Mouse (Mus musculus) spleen, adult 18-20 months (tissue): ENCODE data around the gene Flrt2.
"Not testable (repeated sequence)": the region's sequence is repeated elsewhere in the genome, so short reads cannot be mapped to it uniquely, and the experiment has no call there.

Source experiments
- DNase-seq, 2 experiments: peaks; one replicate each; pipeline ENCODE4 v3.0.0; 2022; ENCODE audit warnings: mixed read lengths in 2 of 2

Gene Flrt2

GRCm38 (mm10) chr12:95691961-95692767 lies at the start of gene Flrt2:
Gene Flrt2, plus strand, starts transcription at chr12:95692226.
- no peak for DNase-seq

DNA sequence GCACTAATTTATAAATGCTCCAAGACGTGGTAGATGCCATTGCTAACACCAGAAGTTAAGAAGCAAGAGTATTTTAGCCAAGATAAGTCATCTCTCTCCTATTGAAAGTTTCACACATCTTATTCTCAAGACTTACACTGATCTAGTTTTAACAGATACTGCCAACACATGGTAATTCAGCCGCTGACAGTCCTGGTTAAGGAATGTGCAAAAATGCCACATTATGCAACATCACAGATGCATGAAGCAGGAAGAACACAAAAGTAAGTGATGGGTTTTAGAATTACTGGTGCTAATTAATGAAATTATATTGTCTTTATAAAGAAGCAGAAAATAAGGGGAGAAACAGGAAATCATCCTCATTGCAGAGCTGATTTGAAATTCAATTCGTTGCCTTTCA lies 49.8 kb upstream of the Flrt2 start:
- DNase-seq: no peak

GRCm38 (mm10) chr12:95647179-95647578 lies 44.8 kb upstream of the Flrt2 start:
- DNase-seq: not testable (repeated sequence)

DNA sequence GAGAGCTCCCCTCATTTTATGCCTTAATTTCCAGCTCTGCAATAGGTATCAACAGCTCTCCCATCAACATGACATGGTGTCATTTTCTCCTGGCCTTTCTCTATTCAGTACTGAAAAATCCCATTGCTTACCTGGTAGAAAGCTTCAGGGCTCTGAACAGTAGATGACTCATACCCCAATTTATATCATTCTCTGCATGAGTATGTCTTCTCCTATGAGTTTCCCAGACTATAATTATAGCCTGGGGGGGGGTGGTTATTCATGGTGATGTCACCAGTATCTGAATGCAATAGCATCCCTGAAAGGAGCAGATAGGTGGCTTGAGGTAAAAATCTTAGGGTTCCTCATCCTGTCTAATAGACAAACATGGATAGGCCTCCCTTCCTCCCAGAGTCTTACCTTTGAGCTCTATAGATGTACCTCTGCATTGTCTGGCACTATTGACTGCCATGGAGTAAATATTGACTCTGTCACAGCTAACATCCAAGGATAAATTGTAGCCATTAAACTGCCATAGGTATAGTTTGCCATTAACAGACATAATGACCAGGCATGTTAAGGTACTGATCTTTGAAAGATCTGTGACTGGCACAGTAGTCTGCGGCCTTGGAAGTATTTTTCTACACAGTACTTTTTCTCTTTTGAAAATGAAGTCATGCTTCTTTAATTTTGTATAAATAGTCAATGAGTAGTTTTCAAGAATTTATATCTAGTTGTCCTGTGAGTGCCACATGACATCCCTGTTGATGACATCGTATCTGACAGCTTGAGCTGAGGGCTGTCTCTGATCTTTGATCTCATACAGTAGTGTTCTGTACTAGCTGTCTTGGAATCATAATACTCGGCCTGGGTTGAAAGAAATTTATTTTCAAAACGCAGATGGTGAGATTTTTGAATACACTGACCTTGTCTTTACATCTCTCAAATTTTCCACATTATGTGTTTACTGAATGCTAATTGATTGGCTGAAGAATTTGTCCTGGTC lies 39.6 kb upstream of the Flrt2 start:
- no peak for DNase-seq

DNA sequence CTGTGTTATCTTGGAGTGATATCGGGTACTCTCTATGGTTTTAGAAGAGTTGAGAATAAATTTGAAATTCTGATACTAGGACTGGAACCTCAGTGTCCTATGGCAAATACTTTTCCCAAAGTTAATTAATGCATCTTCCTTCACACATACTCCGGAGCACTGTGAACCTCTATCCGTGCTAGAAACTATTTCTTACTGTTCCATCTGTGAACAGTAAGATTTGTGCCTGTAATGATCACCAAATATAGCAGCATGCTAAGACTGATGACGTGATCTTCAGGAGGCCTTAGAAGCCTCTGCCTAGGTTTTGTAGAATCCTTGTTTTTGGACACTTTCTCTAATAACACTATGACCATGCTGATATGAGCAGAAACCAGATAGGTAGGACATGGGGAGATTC lies 35.4 kb upstream of the Flrt2 start:
- DNase-seq: no peak

DNA sequence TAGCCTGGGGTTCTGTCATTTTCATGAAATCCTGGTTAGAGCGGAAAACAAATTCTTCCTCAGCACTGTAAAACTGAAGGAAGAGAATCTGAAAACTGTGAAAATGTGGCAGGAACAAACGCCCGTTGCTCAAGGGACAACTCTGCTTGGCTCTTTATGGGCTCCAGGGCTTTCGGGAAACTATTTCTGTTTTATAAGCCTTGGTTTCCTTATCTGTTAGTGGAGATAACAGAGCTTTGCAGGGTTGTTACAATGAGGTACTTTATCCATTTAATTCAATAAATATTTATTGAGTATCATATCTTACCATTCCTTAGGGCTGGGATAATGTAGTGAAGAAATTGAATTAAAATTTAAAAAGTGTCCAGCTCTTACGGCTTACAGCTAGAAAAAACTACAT lies 24.7 kb upstream of the Flrt2 start:
- DNase-seq: no peak

DNA sequence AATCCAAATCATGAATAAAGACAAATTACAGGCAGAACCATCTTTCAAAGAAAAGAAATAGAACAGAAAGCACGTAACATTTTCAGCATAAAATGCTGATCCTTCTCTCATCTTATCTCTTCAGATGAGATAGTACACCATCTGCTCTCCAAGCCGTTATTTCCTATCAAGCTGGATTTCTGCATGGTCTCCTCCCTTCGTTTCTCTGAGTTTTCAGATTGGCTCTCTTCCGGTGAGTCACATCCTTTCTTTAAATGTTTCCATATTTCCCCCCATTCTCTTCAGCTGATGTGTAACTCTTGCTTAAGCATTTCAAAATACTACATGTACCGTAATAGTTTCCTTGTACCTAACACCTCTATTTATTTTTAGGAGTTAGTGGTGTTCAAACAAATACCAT lies 16.3 kb upstream of the Flrt2 start:
- DNase-seq: no peak

DNA sequence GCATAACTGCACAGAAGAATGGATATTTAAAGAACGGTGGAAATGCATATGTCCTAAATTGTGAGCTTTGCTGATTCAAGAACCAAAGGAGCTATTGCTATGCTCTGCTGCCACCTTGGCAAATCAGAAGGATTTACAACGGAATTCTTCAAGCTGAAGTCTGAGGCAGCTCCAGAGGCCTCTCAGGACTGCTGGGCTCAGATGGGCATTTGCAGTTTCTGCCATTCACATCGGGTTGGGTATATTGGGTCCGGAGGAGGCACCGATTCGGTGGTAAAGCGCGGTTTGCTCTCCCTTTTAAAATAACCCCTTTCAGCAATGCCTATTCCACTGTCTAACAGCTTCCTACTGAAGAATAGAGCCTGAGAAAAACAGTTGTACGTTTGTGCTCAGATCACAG lies 1.2 kb upstream of the Flrt2 start:
- no peak for DNase-seq

DNA sequence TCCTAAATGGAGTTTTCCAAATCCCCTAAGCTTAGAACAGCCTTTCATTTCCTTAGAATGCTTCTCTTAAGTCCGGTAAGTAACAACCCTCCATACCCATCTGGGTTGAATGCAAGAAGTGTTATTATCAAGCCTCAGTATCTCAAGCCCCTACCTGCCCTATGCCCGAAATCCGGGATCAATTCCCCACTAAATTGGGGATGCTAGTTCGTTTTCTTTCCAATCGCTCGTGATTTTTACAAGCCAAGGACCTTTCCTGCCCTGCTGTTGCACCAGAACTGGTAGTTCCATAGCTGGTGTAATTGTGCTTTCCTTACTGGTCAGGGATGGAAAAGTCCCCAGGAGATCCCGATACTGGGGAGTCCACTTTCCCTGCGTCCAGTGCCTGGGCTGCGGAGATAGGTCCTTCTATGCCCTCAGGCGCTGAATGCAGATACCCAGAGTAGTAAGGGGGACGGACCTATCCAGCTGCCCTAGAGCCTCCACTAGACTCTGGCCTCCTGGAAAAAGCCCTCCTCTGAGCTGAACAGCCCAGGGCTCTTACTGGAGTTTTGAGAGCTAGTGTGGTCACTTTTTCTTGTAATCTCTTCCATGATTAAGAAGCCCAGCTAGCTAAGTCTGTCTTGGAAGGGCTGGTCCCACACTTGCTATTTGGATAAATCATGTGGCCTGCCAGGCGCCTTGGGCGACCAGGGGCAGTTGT lies 1.1 kb downstream of the Flrt2 start:
- DNase-seq: no peak

- no peak for DNase-seq
These were observed 1.8 kb downstream of the Flrt2 start for GRCm38 (mm10) chr12:95693651-95694471.

GRCm38 (mm10) chr12:95694507-95694906 lies 2.5 kb downstream of the Flrt2 start:
- DNase-seq: no peak

- DNase-seq: no peak
These were observed 3.2 kb downstream of the Flrt2 start for GRCm38 (mm10) chr12:95694991-95695833.

- DNase-seq: no peak
These were observed 4.0 kb downstream of the Flrt2 start for GRCm38 (mm10) chr12:95695834-95696521.

DNA sequence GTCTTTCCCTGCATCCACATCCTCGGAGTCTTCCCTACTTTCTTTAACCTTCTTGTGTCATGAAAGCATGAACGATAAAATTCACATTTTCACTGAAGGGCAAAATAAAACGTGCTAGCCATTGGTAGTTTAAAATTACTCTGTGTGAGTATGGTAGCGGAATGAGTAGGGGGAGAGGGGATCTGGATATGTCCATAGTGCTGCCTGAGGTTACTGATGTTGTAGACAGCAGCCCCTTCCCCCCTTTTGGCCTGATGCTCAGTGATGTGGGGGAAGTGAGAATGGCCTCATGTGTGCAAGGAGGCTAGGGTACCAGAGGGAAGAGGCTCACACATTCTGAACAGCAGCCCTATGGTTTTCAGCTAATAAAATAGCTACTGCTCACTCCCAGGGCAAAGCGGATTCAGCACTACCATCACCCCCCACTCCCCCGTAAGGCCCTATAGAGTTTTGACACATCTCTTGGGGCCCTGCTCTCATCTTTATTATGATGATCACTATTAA lies 4.5 kb downstream of the Flrt2 start:
- no peak for DNase-seq

DNA sequence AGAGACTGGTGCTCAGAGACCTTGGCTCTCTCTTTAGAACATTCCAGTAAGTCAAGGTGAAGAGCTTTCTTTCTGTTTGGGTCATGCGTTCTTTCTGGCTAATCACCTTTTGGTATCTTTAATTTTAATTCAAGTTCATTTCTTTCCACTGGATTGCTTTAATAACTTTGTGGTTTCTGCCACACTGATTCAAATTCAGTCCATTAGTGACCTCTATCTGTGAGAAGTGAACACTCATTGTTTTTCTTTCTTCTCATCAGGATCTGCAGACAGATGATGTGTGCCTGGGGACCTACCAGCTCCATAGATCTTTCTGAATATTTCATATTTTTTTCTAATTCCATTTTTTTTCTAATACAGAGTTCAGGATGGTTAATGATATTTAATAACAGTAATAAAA lies 6.5 kb downstream of the Flrt2 start:
- DNase-seq: no peak

GRCm38 (mm10) chr12:95700746-95701145 lies 8.7 kb downstream of the Flrt2 start:
- no peak for DNase-seq

GRCm38 (mm10) chr12:95701580-95701979 lies 9.6 kb downstream of the Flrt2 start:
- DNase-seq: no peak

DNA sequence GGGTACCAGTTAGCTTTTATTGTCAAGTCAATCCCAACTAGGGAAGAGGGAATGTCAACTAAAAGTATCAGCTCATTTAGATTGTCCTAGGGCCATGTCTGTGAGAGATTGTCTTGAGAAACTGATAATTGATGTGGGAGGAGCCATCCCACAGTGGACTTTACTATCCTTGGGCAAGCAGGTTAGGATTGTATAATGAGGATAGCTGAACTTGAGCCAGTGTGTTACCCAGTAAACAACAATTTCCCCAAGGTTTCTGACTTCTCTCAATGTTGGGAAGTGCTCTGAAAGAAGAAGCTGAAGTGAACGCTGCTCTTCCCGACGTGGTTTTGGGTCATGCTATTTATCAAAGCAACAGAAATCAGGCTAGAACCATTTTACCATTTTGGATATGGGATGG lies 13.0 kb downstream of the Flrt2 start:
- no peak for DNase-seq

DNA sequence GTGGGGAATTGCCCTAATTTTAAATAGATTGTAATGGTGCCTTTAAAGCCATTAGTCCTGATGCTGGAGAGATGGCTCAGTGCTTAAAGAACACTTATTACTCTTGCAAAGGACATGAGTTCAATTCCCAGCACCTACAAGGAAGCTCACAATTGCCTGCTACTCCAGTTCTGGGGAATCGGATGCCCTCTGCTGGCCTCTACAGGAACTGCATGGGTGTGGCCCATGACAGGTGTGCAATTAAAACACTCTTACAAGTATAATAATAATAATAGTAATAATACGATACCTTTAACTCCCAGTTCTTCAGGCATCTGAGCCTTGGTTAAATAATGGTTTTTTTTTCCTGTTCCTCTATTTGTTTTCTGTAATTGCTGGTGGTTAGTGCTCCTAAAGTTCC lies 31.2 kb downstream of the Flrt2 start:
- DNase-seq: no peak

GRCm38 (mm10) chr12:95734075-95734474 lies 42.0 kb downstream of the Flrt2 start:
- DNase-seq: no peak
